Mouse (Mus musculus): ENCODE data around the gene Ankrd55.

DNA sequence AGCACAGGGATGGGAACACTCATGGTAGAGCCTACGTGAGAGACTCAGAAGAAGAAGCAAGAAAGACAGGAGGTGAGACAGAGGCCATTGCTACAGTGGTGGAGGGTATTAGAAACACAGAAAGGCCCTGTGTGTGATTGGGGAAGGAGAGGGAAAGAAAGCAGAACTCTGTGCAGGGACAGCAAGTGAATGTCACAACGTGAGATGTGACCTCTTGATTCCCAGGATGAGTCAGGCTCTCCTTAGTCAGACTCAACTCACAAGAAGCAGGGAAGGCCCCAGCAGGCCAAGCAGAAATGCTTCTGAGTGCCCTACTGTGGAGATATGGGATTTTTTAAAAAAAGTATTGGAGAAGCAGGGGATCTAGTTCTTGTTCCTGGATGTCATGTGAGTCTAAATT lies 36.8 kb upstream of the Ankrd55 start:
- TF ChIP-seq CTCF (conservative IDR thresholded peaks at IDR 0.05; ENCODE audit: low read length) (no peak), NANOG (IDR thresholded peaks at IDR 0.05; ENCODE audit: borderline replicate concordance, low read length) (no peak), POU5F1 (IDR thresholded peaks at IDR 0.05; ENCODE audit: borderline replicate concordance, low read length) (no peak)

All from E14TG2a.4 (cell line).